Mouse (Mus musculus) MEL (cell line): ENCODE measurements at regions not wholly inside any gene's neighbourhood (a gene's known extent, or its start where the extent isn't known, plus 50 kb on each side); places are given as distances from the start of the nearest gene placed in this dataset.

Source experiments
- DNase-seq: peaks from one replicate; pipeline ENCODE4 v3.0.0; 2011; ENCODE audit warnings: low read depth, low spot score
- H3K27ac ChIP-seq: 2 replicates; pipeline ENCODE4 v1.5.1; 2012; ENCODE audit warnings: low read depth, mild to moderate bottlenecking, control low read depth, low read length, moderate library complexity; ENCODE audit not compliant: control insufficient read depth
- H3K27me3 ChIP-seq, 2 experiments: fragments of 150-350 bp in 1 of 2; sonication (generic) in 1 of 2; 2 replicates each; pipeline ENCODE4 v1.6.1; 2012; ENCODE audit warnings: low read length in 2 of 2, mild to moderate bottlenecking in 2 of 2, improper control_type of control experiment in 1 of 2, moderate library complexity in 1 of 2; ENCODE audit not compliant: insufficient read depth in 2 of 2, control insufficient read depth in 1 of 2
- H3K36me3 ChIP-seq, 2 experiments: 2 replicates each; pipeline ENCODE4 v1.6.1; 2012 to 2014; ENCODE audit warnings: low read length in 2 of 2, improper control_type of control experiment in 1 of 2, inconsistent platforms in 1 of 2, mild to moderate bottlenecking in 1 of 2; ENCODE audit not compliant: insufficient read depth in 2 of 2, control insufficient read depth in 1 of 2
- H3K4me1 ChIP-seq, 2 experiments: fragments of 150-350 bp in 1 of 2; sonication (generic) in 1 of 2; 2 replicates each; pipeline ENCODE4 v1.6.1; 2012; ENCODE audit warnings: low read length in 2 of 2, improper control_type of control experiment in 1 of 2, mild to moderate bottlenecking in 1 of 2; ENCODE audit not compliant: insufficient read depth in 2 of 2, control insufficient read depth in 1 of 2
- H3K4me3 ChIP-seq, 2 experiments: fragments of 150-350 bp in 1 of 2; sonication (generic) in 1 of 2; 2 replicates each; pipeline ENCODE4 v1.5.1; 2012; ENCODE audit warnings: low read depth in 2 of 2, low read length in 2 of 2, mild to moderate bottlenecking in 2 of 2, moderate library complexity in 2 of 2, control low read depth in 1 of 2, improper control_type of control experiment in 1 of 2; ENCODE audit not compliant: control insufficient read depth in 1 of 2, insufficient read depth in 1 of 2
- H3K79me2 ChIP-seq: 2 replicates; pipeline ENCODE4 v1.6.1; 2012; ENCODE audit warnings: mild to moderate bottlenecking, low read length, moderate library complexity; ENCODE audit not compliant: control insufficient read depth, poor library complexity, insufficient read depth
- H3K9ac ChIP-seq: 2 replicates; pipeline ENCODE4 v1.6.1; 2012; ENCODE audit warnings: low read depth, mild to moderate bottlenecking, control low read depth, low read length, moderate library complexity; ENCODE audit not compliant: control insufficient read depth, poor library complexity, severe bottlenecking
- H3K9me3 ChIP-seq: fragments of 150-350 bp; sonication (generic); replicated peaks from 2 replicates; pipeline ENCODE4 v1.6.1; 2012; ENCODE audit warnings: mild to moderate bottlenecking, low read length, improper control_type of control experiment, moderate library complexity; ENCODE audit not compliant: insufficient read depth
- BHLHE40 ChIP-seq: IDR thresholded peaks from 2 replicates; pipeline ENCODE4 v1.6.1; 2012; ENCODE audit warnings: low read depth, mild to moderate bottlenecking, inconsistent platforms, low read length, improper control_type of control experiment, borderline replicate concordance
- CHD2 ChIP-seq: IDR thresholded peaks from 2 replicates; pipeline ENCODE4 v1.6.1; 2011; ENCODE audit warnings: low read length, improper control_type of control experiment
- CTCF ChIP-seq, 3 experiments: IDR thresholded peaks in 2 of 3; conservative IDR thresholded peaks in 1 of 3; 2 replicates each; pipeline ENCODE4 v1.5.1; 2011 to 2012; ENCODE audit warnings: low read length in 3 of 3, low read depth in 2 of 3, mild to moderate bottlenecking in 2 of 3, improper control_type of control experiment in 1 of 3, inconsistent platforms in 1 of 3, mixed read lengths in 1 of 3, moderate library complexity in 1 of 3; ENCODE audit not compliant: control insufficient read depth in 1 of 3, insufficient read depth in 1 of 3, poor library complexity in 1 of 3, severe bottlenecking in 1 of 3
- E2F4 ChIP-seq: IDR thresholded peaks from 2 replicates; pipeline ENCODE4 v1.6.1; 2011; ENCODE audit warnings: low read depth, low read length, improper control_type of control experiment, borderline replicate concordance
- ELF1 ChIP-seq: IDR thresholded peaks from 2 replicates; pipeline ENCODE4 v1.6.1; 2014; ENCODE audit warnings: low read depth, mild to moderate bottlenecking, inconsistent platforms, low read length, improper control_type of control experiment, moderate library complexity
- EP300 ChIP-seq, 2 experiments: IDR thresholded peaks; 2 replicates each; pipeline ENCODE4 v1.6.1; 2011; ENCODE audit warnings: improper control_type of control experiment in 2 of 2, low read length in 2 of 2, low read depth in 1 of 2, mild to moderate bottlenecking in 1 of 2
- GABPA ChIP-seq: IDR thresholded peaks from 2 replicates; pipeline ENCODE4 v1.6.1; 2012; ENCODE audit warnings: low read depth, mild to moderate bottlenecking, inconsistent platforms, low read length, improper control_type of control experiment, moderate library complexity
- GATA1 ChIP-seq: IDR thresholded peaks from 2 replicates; pipeline ENCODE4 v1.6.1; 2011; ENCODE audit warnings: low read depth, low read length, improper control_type of control experiment
- HCFC1 ChIP-seq: IDR thresholded peaks from 2 replicates; pipeline ENCODE4 v1.6.1; 2012; ENCODE audit warnings: low read depth, mild to moderate bottlenecking, inconsistent platforms, low read length, improper control_type of control experiment, moderate library complexity
- MAFK ChIP-seq: IDR thresholded peaks from 2 replicates; pipeline ENCODE4 v1.6.1; 2011; ENCODE audit warnings: low read depth, mild to moderate bottlenecking, low read length, improper control_type of control experiment, borderline replicate concordance
- MAX ChIP-seq: IDR thresholded peaks from 2 replicates; pipeline ENCODE4 v1.6.1; 2011; ENCODE audit warnings: low read length, improper control_type of control experiment
- MXI1 ChIP-seq: IDR thresholded peaks from 2 replicates; pipeline ENCODE4 v1.6.1; 2011; ENCODE audit warnings: mild to moderate bottlenecking, low read depth, low read length, improper control_type of control experiment
- POLR2AphosphoS2 ChIP-seq: IDR thresholded peaks from 2 replicates; pipeline ENCODE4 v1.6.1; 2011; ENCODE audit warnings: low read length, improper control_type of control experiment
- POLR2AphosphoS5 ChIP-seq: IDR thresholded peaks from 2 replicates; pipeline ENCODE4 v1.6.1; 2012; ENCODE audit warnings: low read depth, borderline replicate concordance, mild to moderate bottlenecking, inconsistent platforms, low read length, moderate library complexity, mixed read lengths
- RAD21 ChIP-seq: IDR thresholded peaks from 2 replicates; pipeline ENCODE4 v1.6.1; 2011; ENCODE audit warnings: mild to moderate bottlenecking, low read depth, low read length, improper control_type of control experiment
- RCOR1 ChIP-seq: IDR thresholded peaks from 2 replicates; pipeline ENCODE4 v1.6.1; 2012; ENCODE audit warnings: low read depth, mild to moderate bottlenecking, inconsistent platforms, low read length, improper control_type of control experiment
- SIN3A ChIP-seq: IDR thresholded peaks from 2 replicates; pipeline ENCODE4 v1.6.1; 2012; ENCODE audit warnings: low read length, improper control_type of control experiment, inconsistent platforms
- TBP ChIP-seq: IDR thresholded peaks from 2 replicates; pipeline ENCODE4 v1.8.0; 2011; ENCODE audit warnings: low read depth, low read length, improper control_type of control experiment
- UBTF ChIP-seq: IDR thresholded peaks from 2 replicates; pipeline ENCODE4 v1.6.1; 2012; ENCODE audit warnings: low read depth, mild to moderate bottlenecking, inconsistent platforms, low read length, improper control_type of control experiment, moderate library complexity, borderline replicate concordance; ENCODE audit not compliant: insufficient read depth
- ZC3H11A ChIP-seq: IDR thresholded peaks from 2 replicates; pipeline ENCODE4 v1.6.1; 2012; ENCODE audit warnings: low read depth, mild to moderate bottlenecking, inconsistent platforms, low read length, improper control_type of control experiment
- ZMIZ1 ChIP-seq: IDR thresholded peaks from 2 replicates; pipeline ENCODE4 v1.6.1; 2012; ENCODE audit warnings: low read depth, mild to moderate bottlenecking, inconsistent platforms, low read length, improper control_type of control experiment, moderate library complexity

DNA sequence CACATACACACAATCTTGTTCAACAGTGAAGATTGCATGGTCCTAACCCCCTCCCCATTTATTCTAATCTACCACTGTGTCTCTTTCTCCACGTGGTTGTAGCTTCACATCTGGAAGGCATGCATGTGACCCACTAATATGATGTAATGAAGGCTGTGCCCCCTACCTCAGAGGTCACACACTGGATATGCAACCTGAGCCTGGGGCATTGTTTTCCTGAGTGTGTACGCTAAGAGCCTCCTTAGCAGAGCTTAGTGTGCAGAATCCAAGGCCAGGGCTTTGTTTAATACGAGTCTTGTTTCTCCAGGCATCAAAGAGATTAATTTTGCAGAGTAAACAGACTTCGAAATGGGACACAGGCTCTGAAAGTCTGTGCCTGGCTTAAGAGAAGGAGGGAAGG, 68.0 kb upstream of the Tnrc6c start:
- Histone ChIP-seq H3K27me3 (peaks cover 10% of the 10 kb centered on the region in 2 experiments), H3K4me3 (no peak overlapping the region), H3K9me3 (no peaks in the 10 kb centered on the region), H3K36me3 (no peaks in the 10 kb centered on the region), H3K79me2 (no peaks in the 10 kb centered on the region), H3K4me1 (no peaks in the 10 kb centered on the region), H3K27ac (no peak overlapping the region), H3K9ac (no peak overlapping the region)
- DNase-seq, result no peak
- no peak for TF ChIP-seq ZC3H11A
- TF ChIP-seq CTCF (IDR thresholded peaks at IDR 0.05 in 2 of 3, conservative IDR thresholded peaks at IDR 0.05 in 1 of 3; ENCODE audit: control insufficient read depth in 1 of 3, insufficient read depth in 1 of 3, low read depth in 2 of 3, low read length in 3 of 3, poor library complexity in 1 of 3, severe bottlenecking in 1 of 3), result no peak
- no peak for TF ChIP-seq MAFK
- TF ChIP-seq RCOR1, result no peak
- TF ChIP-seq HCFC1, result no peak
- no peak for TF ChIP-seq MXI1
- TF ChIP-seq POLR2AphosphoS5, result no peak
- TF ChIP-seq TBP, result no peak
- no peak for TF ChIP-seq E2F4
- TF ChIP-seq POLR2AphosphoS2, result no peak
- no peak for TF ChIP-seq UBTF
- no peak for TF ChIP-seq SIN3A
- no peak for TF ChIP-seq CHD2
- no peak for TF ChIP-seq GABPA
- TF ChIP-seq BHLHE40, result no peak
- TF ChIP-seq MAX, result no peak
- no peak for TF ChIP-seq EP300 (IDR thresholded peaks at IDR 0.05; ENCODE audit: low read depth in 1 of 2, low read length in 2 of 2)
- TF ChIP-seq RAD21, result no peak

DNA sequence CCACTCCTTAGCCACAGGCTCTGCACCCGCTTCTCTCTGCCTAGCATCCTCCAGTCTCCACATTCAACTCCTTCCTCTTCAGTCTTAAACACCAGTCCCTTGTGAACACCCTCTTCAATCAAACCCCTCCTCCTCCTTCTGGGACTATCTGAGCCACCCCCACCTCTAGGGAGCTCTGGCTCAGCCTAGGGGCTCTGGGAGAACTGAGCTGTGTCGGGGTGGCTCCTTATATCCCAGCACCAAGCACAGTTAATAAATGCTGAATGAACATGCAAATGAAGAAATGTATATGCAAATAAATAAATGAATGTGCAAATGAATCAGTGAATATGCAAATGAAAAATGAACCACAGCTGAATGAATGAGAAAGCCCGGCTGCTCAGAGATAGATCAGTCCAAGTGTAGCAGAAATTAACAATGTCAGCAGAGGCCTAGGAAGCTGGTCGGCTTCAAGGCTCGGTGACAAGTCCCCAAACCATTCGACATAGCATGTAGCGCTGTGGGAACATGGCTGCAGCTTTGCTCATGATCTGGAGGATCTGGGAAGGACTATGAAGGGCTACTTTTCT, 67.1 kb upstream of the Tnrc6c start:
- DNase-seq, result no peak
- Histone ChIP-seq H3K4me1 (no peaks in the 10 kb centered on the region), H3K27ac (no peak overlapping the region), H3K4me3 (no peak overlapping the region), H3K36me3 (no peaks in the 10 kb centered on the region), H3K79me2 (no peaks in the 10 kb centered on the region), H3K27me3 (peaks cover 9 to 11% of the 10 kb centered on the region in 2 experiments), H3K9me3 (no peaks in the 10 kb centered on the region), H3K9ac (no peak overlapping the region)
- no peak for TF ChIP-seq ELF1
- no peak for TF ChIP-seq CTCF (IDR thresholded peaks at IDR 0.05 in 2 of 3, conservative IDR thresholded peaks at IDR 0.05 in 1 of 3; ENCODE audit: control insufficient read depth in 1 of 3, insufficient read depth in 1 of 3, low read depth in 2 of 3, low read length in 3 of 3, poor library complexity in 1 of 3, severe bottlenecking in 1 of 3)
- no peak for TF ChIP-seq GATA1
- TF ChIP-seq EP300 (IDR thresholded peaks at IDR 0.05; ENCODE audit: low read depth in 1 of 2, low read length in 2 of 2), result no peak
- TF ChIP-seq ZMIZ1, result no peak
